Mouse (Mus musculus): Measurements from ENCODE around the gene Skida1. TPM values are rescaled to one million over a fixed set of nuclear protein-coding genes. Genes with fewer than 3 reads are reported as not detected.

The Skida1 gene
- polyA plus RNA-seq, 2 experiments: 0.27 to 0.60 TPM

- Histone ChIP-seq H3K4me1 (replicated peaks; ENCODE audit: control insufficient read depth in 2 of 2, insufficient read depth in 2 of 2, low read length in 1 of 2) (no peaks in the 10 kb centered on the region), H3K27me3 (ENCODE audit: control insufficient read depth, insufficient read depth, low read length) (no peaks in the 10 kb centered on the region; the same call in none of the 2 replicates), H3K36me3 (replicated peaks; ENCODE audit: control insufficient read depth, insufficient read depth, low read depth) (no peaks in the 10 kb centered on the region), H3K27ac (no peak overlapping the region), H3K4me2 (ENCODE audit: low read depth) (no peak overlapping the region), H3K9ac (replicated peaks) (no peak overlapping the region), H3K4me3 (ENCODE audit: insufficient read depth in 1 of 2, low read depth in 2 of 2, low read length in 2 of 2) (no peak overlapping the region), H3K9me3 (ENCODE audit: control insufficient read depth, low read length) (no peaks in the 10 kb centered on the region)
- 48% methylated on average over 1 of the region's 1 CpGs for WGBS (ENCODE audit: insufficient replicate concordance)
- no peak for TF ChIP-seq EP300 (IDR thresholded peaks at IDR 0.05; ENCODE audit: low read depth)
- TF ChIP-seq CTCF (IDR thresholded peaks at IDR 0.05; ENCODE audit: low read depth): no peak
- no peak for ATAC-seq (ENCODE audit: insufficient read depth)
- no peak for DNase-seq (ENCODE audit: low read depth in 3 of 3, low spot score in 3 of 3)
These were observed 29.7 kb downstream of the Skida1 start for GRCm38 (mm10) chr2:18019122-18019521.

DNA sequence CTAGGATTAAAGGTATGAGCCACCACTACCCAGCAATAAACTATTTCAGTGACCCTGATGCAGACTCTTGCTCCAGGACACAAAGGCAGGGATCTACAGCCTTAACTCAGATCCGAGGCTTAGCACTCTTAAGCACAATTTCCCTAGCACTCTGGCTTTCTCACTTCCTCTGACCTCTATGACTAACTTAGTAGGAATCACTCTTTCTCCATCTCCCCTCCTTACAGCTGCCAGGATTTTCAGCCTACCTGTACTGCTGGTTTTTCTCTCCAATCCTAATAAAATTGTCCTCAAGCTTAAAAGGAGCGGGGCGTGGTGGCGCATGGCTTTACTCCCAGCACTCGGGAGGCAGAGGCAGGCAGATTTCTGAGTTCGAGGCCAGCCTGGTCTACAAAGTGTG, 31.5 kb downstream of the Skida1 start:
- H3K4me2 ChIP-seq (ENCODE audit: low read depth): no peak overlapping the region
- DNase-seq (ENCODE audit: low read depth in 3 of 3, low spot score in 3 of 3) (no peak), ATAC-seq (ENCODE audit: insufficient read depth) (no peak)
- no peaks in the 10 kb centered on the region for H3K27me3 ChIP-seq (ENCODE audit: control insufficient read depth, insufficient read depth, low read length)
- no peaks in the 10 kb centered on the region for H3K9me3 ChIP-seq (ENCODE audit: control insufficient read depth, low read length)
- H3K4me3 ChIP-seq (ENCODE audit: insufficient read depth in 1 of 2, low read depth in 2 of 2, low read length in 2 of 2): no peak overlapping the region
- no peak overlapping the region for H3K27ac ChIP-seq
- no peaks in the 10 kb centered on the region for H3K4me1 ChIP-seq (replicated peaks; ENCODE audit: control insufficient read depth in 2 of 2, insufficient read depth in 2 of 2, low read length in 1 of 2)
- H3K9ac ChIP-seq (replicated peaks): no peak overlapping the region
- H3K36me3 ChIP-seq (replicated peaks; ENCODE audit: control insufficient read depth, insufficient read depth, low read depth): no peaks in the 10 kb centered on the region
- TF ChIP-seq EP300 (IDR thresholded peaks at IDR 0.05; ENCODE audit: low read depth) (no peak), CTCF (IDR thresholded peaks at IDR 0.05; ENCODE audit: low read depth) (no peak)
- 76% methylated on average over 6 of the region's 6 CpGs for WGBS (ENCODE audit: insufficient replicate concordance)

DNA sequence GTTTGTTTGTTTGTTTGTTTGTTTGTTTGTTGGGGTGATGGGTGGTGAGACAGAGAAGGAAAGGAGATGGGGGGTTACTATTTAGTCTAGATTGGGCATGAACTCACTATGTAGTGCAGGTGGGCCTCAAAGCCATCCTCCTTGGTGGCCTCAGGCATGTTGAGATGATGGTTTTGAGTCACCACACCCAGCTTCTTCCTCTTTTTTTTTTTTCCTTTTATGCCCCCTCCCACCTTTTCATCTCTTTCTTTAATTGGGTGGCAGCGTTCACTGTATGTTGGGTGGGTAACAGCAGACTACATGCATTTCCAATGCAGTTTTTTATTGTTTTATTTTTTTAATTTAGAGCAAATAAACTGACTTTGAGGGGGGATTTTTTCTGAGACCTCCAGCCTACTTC, 32.2 kb downstream of the Skida1 start:
- H3K27me3 ChIP-seq (ENCODE audit: control insufficient read depth, insufficient read depth, low read length): no peaks in the 10 kb centered on the region
- no peak for TF ChIP-seq CTCF (IDR thresholded peaks at IDR 0.05; ENCODE audit: low read depth)
- no peak for TF ChIP-seq EP300 (IDR thresholded peaks at IDR 0.05; ENCODE audit: low read depth)
- no peak overlapping the region for H3K4me3 ChIP-seq (ENCODE audit: insufficient read depth in 1 of 2, low read depth in 2 of 2, low read length in 2 of 2)
- DNase-seq (ENCODE audit: low read depth in 3 of 3, low spot score in 3 of 3): no peak
- H3K9ac ChIP-seq (replicated peaks): no peak overlapping the region
- no peak for ATAC-seq (ENCODE audit: insufficient read depth)
- H3K4me2 ChIP-seq (ENCODE audit: low read depth): no peak overlapping the region
- no peaks in the 10 kb centered on the region for H3K36me3 ChIP-seq (replicated peaks; ENCODE audit: control insufficient read depth, insufficient read depth, low read depth)
- WGBS (ENCODE audit: insufficient replicate concordance): 56% methylated on average over 1 of the region's 1 CpGs
- H3K9me3 ChIP-seq (ENCODE audit: control insufficient read depth, low read length): no peaks in the 10 kb centered on the region
- no peak overlapping the region for H3K27ac ChIP-seq
- no peaks in the 10 kb centered on the region for H3K4me1 ChIP-seq (replicated peaks; ENCODE audit: control insufficient read depth in 2 of 2, insufficient read depth in 2 of 2, low read length in 1 of 2)

DNA sequence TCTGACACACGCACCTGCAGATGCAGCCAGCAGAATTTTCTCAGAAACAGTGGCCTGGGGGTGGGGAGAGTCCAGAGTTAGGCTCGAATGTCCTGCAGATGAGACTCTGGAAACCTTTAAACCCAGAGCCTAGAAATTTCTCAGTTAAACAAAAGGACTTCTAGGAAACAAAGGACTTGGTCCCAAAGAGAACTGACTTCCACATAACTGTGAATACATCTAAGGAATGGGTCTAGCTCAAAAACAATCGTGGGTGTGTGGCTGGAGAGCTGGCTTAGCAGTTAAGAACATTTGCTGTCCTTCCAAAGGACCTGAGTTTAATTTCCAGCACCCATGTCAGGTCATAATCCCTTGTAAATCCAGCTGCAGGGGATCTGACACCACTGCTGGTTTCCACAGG, 33.3 kb downstream of the Skida1 start:
- TF ChIP-seq EP300 (IDR thresholded peaks at IDR 0.05; ENCODE audit: low read depth): no peak
- no peak for TF ChIP-seq CTCF (IDR thresholded peaks at IDR 0.05; ENCODE audit: low read depth)
- no peak overlapping the region for H3K9ac ChIP-seq (replicated peaks)
- H3K27me3 ChIP-seq (ENCODE audit: control insufficient read depth, insufficient read depth, low read length): no peaks in the 10 kb centered on the region
- DNase-seq (ENCODE audit: low read depth in 3 of 3, low spot score in 3 of 3): no peak
- no peaks in the 10 kb centered on the region for H3K9me3 ChIP-seq (ENCODE audit: control insufficient read depth, low read length)
- no peak overlapping the region for H3K27ac ChIP-seq
- H3K4me2 ChIP-seq (ENCODE audit: low read depth): no peak overlapping the region
- no peak for ATAC-seq (ENCODE audit: insufficient read depth)
- H3K36me3 ChIP-seq (replicated peaks; ENCODE audit: control insufficient read depth, insufficient read depth, low read depth): no peaks in the 10 kb centered on the region
- no peaks in the 10 kb centered on the region for H3K4me1 ChIP-seq (replicated peaks; ENCODE audit: control insufficient read depth in 2 of 2, insufficient read depth in 2 of 2, low read length in 1 of 2)
- 34% methylated on average over 3 of the region's 3 CpGs for WGBS (ENCODE audit: insufficient replicate concordance)
- no peak overlapping the region for H3K4me3 ChIP-seq (ENCODE audit: insufficient read depth in 1 of 2, low read depth in 2 of 2, low read length in 2 of 2)

GRCm38 (mm10) chr2:18012866-18013265, 36.0 kb downstream of the Skida1 start:
- H3K4me1 ChIP-seq (replicated peaks; ENCODE audit: control insufficient read depth in 2 of 2, insufficient read depth in 2 of 2, low read length in 1 of 2): no peaks in the 10 kb centered on the region
- no peak overlapping the region for H3K4me2 ChIP-seq (ENCODE audit: low read depth)
- no peak overlapping the region for H3K9ac ChIP-seq (replicated peaks)
- no peak overlapping the region for H3K4me3 ChIP-seq (ENCODE audit: insufficient read depth in 1 of 2, low read depth in 2 of 2, low read length in 2 of 2)
- TF ChIP-seq CTCF (IDR thresholded peaks at IDR 0.05; ENCODE audit: low read depth): no peak
- TF ChIP-seq EP300 (IDR thresholded peaks at IDR 0.05; ENCODE audit: low read depth): no peak
- DNase-seq (ENCODE audit: low read depth in 3 of 3, low spot score in 3 of 3): no peak
- no peaks in the 10 kb centered on the region for H3K27me3 ChIP-seq (ENCODE audit: control insufficient read depth, insufficient read depth, low read length)
- no peak for ATAC-seq (ENCODE audit: insufficient read depth)
- H3K9me3 ChIP-seq (ENCODE audit: control insufficient read depth, low read length): no peaks in the 10 kb centered on the region
- 70% methylated on average over 3 of the region's 3 CpGs for WGBS (ENCODE audit: insufficient replicate concordance)
- H3K27ac ChIP-seq: no peak overlapping the region
- H3K36me3 ChIP-seq (replicated peaks; ENCODE audit: control insufficient read depth, insufficient read depth, low read depth): no peaks in the 10 kb centered on the region

Measured in liver, embryonic 14.5 days (tissue).